Mouse (Mus musculus): Measurements from ENCODE around the gene Atp8b2. TPM values are rescaled to one million over a fixed set of nuclear protein-coding genes. Genes with fewer than 3 reads are reported as not detected.

The Atp8b2 gene
- 100 to 1,000 TPM; 134 to 136 TPM for total RNA-seq (2023)

GRCm38 (mm10) chr3:89963221-89963763 is at the start of gene Atp8b2:
Gene Atp8b2, minus strand, starts transcription at chr3:89963508.

DNA sequence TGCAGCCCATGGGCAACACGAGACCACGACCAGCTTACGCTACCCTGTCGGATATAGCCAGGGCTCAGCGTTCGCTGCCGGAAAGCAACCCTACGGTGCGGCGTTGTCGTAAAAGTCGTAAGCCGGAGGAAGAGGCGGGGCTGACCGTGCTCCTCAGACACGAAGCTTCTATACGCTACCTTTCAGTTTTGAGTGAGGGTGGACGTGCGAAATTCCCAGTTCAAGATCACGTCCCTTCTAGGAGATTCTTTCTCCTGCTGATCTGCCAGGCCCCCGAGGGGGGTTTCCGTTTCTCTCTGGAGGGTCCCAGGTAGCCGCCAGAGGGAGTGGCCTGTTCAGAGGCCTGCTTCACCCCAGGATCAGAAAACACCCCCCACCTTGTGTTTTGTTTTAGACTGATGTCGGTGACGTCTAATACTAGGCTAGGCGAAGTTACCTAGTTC is 35.3 kb upstream of the Atp8b2 start, which contains the start of gene Hax1:
Hax1 (minus strand) TSS at position 169 of the 443 bp plus-strand sequence.

GRCm38 (mm10) chr3:89912543-89913391 is 50.5 kb downstream of the Atp8b2 start, which contains the start of gene Il6ra:
Gene Il6ra, minus strand, starts transcription at chr3:89913196.

Other genes starting within 250 kb of the Atp8b2 start
- 100 to 1,000 TPM; 147 to 166 TPM for gene Adar, start 248.5 kb downstream of the Atp8b2 start, total RNA-seq (2023)
- gene Chrnb2, start 198.9 kb downstream of the Atp8b2 start, total RNA-seq (2023): 1 to 10 TPM; 2.6 to 3.5 TPM
- gene Ube2q1, start 189.9 kb downstream of the Atp8b2 start, total RNA-seq (2023): 10 to 100 TPM; 92.0 to 92.1 TPM
- gene She, start 132.1 kb downstream of the Atp8b2 start, total RNA-seq (2023): 1 to 10 TPM; 2.0 TPM
- 100 to 1,000 TPM; 123 to 140 TPM for gene Il6ra, start 50.3 kb downstream of the Atp8b2 start, total RNA-seq (2023)
- gene Hax1, start 35.3 kb upstream of the Atp8b2 start, total RNA-seq (2023): 10 to 100 TPM; 54.0 to 60.6 TPM
- gene 4933434E20Rik, start 88.1 kb upstream of the Atp8b2 start, total RNA-seq (2023): 100 to 1,000 TPM in 1 of 2 experiments, 10 to 100 TPM in 1; 94.8 to 103 TPM
- 100 to 1,000 TPM; 237 to 253 TPM for gene Ubap2l, start 89.1 kb upstream of the Atp8b2 start, total RNA-seq (2023)
- gene Tpm3, start 109.1 kb upstream of the Atp8b2 start, total RNA-seq (2023): 100 to 1,000 TPM; 548 to 572 TPM
- gene Nup210l, start 140.6 kb upstream of the Atp8b2 start, total RNA-seq (2023): 1 to 10 TPM; 1.1 TPM